27 mouse cellular contexts compared by ENCODE assay signal in genomic region chr13:52361177-52361846, GRCm38 (mm10).
DNase-seq lines count a peak whose midpoint lies in the region; ATAC-seq and TF ChIP-seq lines count a peak whose summit lies in the region.
"Had no signal": no experiment of that assay in that cellular context is flagged by ENCODE, and none has a peak within 500 bp of the region (broad histone marks: within the 10 kb centered on the region; RNA-seq: fewer than 3 reads in every experiment).

No protein-coding gene starts in this region.

- no peak overlapping the region for H3K4me3 ChIP-seq in C2C12 (ENCODE audit: insufficient read depth, poor library complexity, severe bottlenecking)
- H3K4me3 ChIP-seq: embryonic facial prominence, embryonic 13.5 days; heart, embryonic 13.5 days; hindbrain, embryonic 10.5 days; hindbrain, embryonic 15.5 days; liver, embryonic 15.5 days; midbrain, embryonic 12.5 days; neural tube, embryonic 13.5 days had no signal

- H3K79me3 ChIP-seq in C2C12 (ENCODE audit: low read depth) = no peaks in the 10 kb centered on the region

- no peak for TF ChIP-seq CTCF in C2C12 (IDR thresholded peaks at IDR 0.05; ENCODE audit: control insufficient read depth, insufficient read depth, insufficient read length)

- H3K27me3 ChIP-seq in C2C12 (ENCODE audit: control insufficient read depth, insufficient read depth, insufficient read length) = no peaks in the 10 kb centered on the region
- H3K27me3 ChIP-seq: embryonic facial prominence, embryonic 13.5 days; heart, embryonic 13.5 days; hindbrain, embryonic 15.5 days; liver, embryonic 15.5 days; midbrain, embryonic 12.5 days; neural tube, embryonic 13.5 days had no signal

- H3K36me3 ChIP-seq in C2C12 (ENCODE audit: control insufficient read depth, insufficient read depth) = no peaks in the 10 kb centered on the region
- H3K36me3 ChIP-seq: embryonic facial prominence, embryonic 13.5 days; G1E; heart, embryonic 13.5 days; hindbrain, embryonic 10.5 days; hindbrain, embryonic 15.5 days; liver, embryonic 15.5 days; midbrain, embryonic 12.5 days; neural tube, embryonic 13.5 days had no signal

- no peaks in the 10 kb centered on the region for H3K79me2 ChIP-seq in C2C12 (ENCODE audit: control insufficient read depth, insufficient read depth)

- 0 out of 2 replicates have a peak, but pooled peaks have one; percentile 41 for ATAC-seq in frontal cortex, adult (ENCODE audit: low TSS enrichment)
- ATAC-seq: intestine, embryonic 16.5 days had no signal

- peak; percentile 0 for DNase-seq in cerebellum, adult 9-11 months
- no peak for DNase-seq in cerebellum, adult 11 months
- no peak for DNase-seq in frontal cortex, postnatal 10 days (ENCODE audit: low spot score in 2 of 2)
- peak; percentile 20 to 59 for DNase-seq in left cerebral cortex, postnatal 14 days (ENCODE audit: low spot score in 2 of 2)
- no peak for DNase-seq in left cerebral cortex, adult 9 months (ENCODE audit: low spot score in 2 of 2)
- no peak for DNase-seq in kidney, postnatal 36 days
- DNase-seq: adrenal gland, adult 8-10 months; cerebellum, adult 11-12 months; cerebellum, postnatal 10 days; gastrocnemius, postnatal 25 days; heart, adult 18-20 months; heart, postnatal 10 days; kidney, adult 8-10 months; liver; lung, embryonic 14.5 days; lung, postnatal 36 days had no signal

- no peak overlapping the region for H3ac ChIP-seq in C2C12 (ENCODE audit: control insufficient read depth, insufficient read length, low read depth)

- intact Hi-C loops in left cerebral cortex, postnatal 14 days (cut with DNase I) = no loop called here

TF ChIP-seq in C2C12, 6 proteins besides CTCF, POLR2A, EP300 and RAD21:
- peak; percentile 6 for TF ChIP-seq USF1 (IDR thresholded peaks at IDR 0.05; ENCODE audit: low read depth)
- TF ChIP-seq MYOG (IDR thresholded peaks at IDR 0.05; ENCODE audit: control insufficient read depth, extremely low read depth, insufficient read length) = no peak

Comparison
In these comparisons a context has a peak if more than half of its experiments do, and no peak if none do; other contexts are left out.
1. DNase-seq: peak in cerebellum, adult 9-11 months (single experiment) and left cerebral cortex, postnatal 14 days (2 of 2); none in cerebellum, adult 11 months (single experiment), frontal cortex, postnatal 10 days (0 of 2), left cerebral cortex, adult 9 months (0 of 2) and kidney, postnatal 36 days (0 of 2).